Mouse (Mus musculus): ENCODE results near the gene Ugp2. TPM values are rescaled to one million over a fixed set of nuclear protein-coding genes. Genes with fewer than 3 reads are reported as not detected.

Gene Ugp2
- total RNA-seq, 2 experiments from 2014 or later = 381 to 442 TPM

Small RNA genes lying within 50 kb of the gene (microRNA-seq; reads per million reads assigned to microRNA genes)
- gene Mir1933 = 0.36 to 0.74 reads per million in 2 experiments

Other genes with a start within 250 kb of the Ugp2 start
- gene Vps54, start 131.9 kb downstream of the Ugp2 start, total RNA-seq (2021) = 10 to 100 TPM; 16.3 to 16.8 TPM
- gene Wdpcp, start 201.0 kb upstream of the Ugp2 start, total RNA-seq (2021) = 1 to 10 TPM; 1.3 to 3.5 TPM
- gene Mdh1, start 201.2 kb upstream of the Ugp2 start, total RNA-seq (2021) = 100 to 1,000 TPM; 559 to 653 TPM

Data from gastrocnemius, postnatal 36 days (tissue).